Mouse (Mus musculus): Measurements from ENCODE around the gene Fggy. TPM values are rescaled to one million over a fixed set of nuclear protein-coding genes. Genes with fewer than 3 reads are reported as not detected.

The Fggy gene
- polyA plus RNA-seq, 1 experiment from 2014 or later: 18.3 TPM

GRCm38 (mm10) chr4:95648801-95649551 is 91.7 kb downstream of the Fggy start:
- Histone ChIP-seq H3K36me3 (ENCODE audit: control insufficient read depth, insufficient read depth, low read length) (no peaks in the 10 kb centered on the region), H3K4me2 (replicated peaks; ENCODE audit: low read depth, low read length) (no peak overlapping the region), H3K27ac (ENCODE audit: low read depth, low read length) (no peak overlapping the region), H3K4me3 (ENCODE audit: low read length) (no peak overlapping the region), H3K9ac (ENCODE audit: low read depth, low read length) (no peak overlapping the region), H3K4me1 (ENCODE audit: control insufficient read depth, insufficient read depth, low read length) (no peaks in the 10 kb centered on the region), H3K27me3 (ENCODE audit: control insufficient read depth, insufficient read depth, low read length) (no peaks in the 10 kb centered on the region), H3K9me3 (ENCODE audit: control insufficient read depth, low read length) (no peaks in the 10 kb centered on the region)
- ATAC-seq (ENCODE audit: low FRiP score, low TSS enrichment): 0 out of 2 replicates have a peak, but pooled peaks have one; percentile 18
- 47% methylated on average over 3 of the region's 3 CpGs for WGBS

DNA sequence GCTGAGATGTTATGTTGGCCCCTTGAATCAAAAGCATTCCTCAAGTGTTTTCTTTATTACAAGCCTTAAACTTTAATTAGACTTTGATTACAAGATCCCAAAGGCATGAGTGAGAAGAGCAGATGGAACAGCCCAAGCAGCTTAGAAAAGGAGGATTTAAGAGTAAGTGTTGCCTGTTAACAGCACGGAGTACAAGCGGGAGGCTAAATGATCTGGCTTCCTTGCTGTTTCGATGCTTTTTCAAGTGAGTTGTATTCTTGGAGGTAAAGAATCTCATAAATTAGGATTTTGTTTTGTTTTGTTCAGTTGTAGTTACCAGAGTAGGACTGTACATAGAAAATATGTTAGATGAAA is 92.2 kb downstream of the Fggy start:
- WGBS: 58% methylated on average over 3 of the region's 3 CpGs
- ATAC-seq (ENCODE audit: low FRiP score, low TSS enrichment): no peak
- Histone ChIP-seq H3K27ac (ENCODE audit: low read depth, low read length) (0 out of 2 replicates have a peak overlapping the region, but pooled peaks have one; percentile 6), H3K9ac (ENCODE audit: low read depth, low read length) (no peak overlapping the region), H3K4me1 (ENCODE audit: control insufficient read depth, insufficient read depth, low read length) (no peaks in the 10 kb centered on the region), H3K36me3 (ENCODE audit: control insufficient read depth, insufficient read depth, low read length) (no peaks in the 10 kb centered on the region), H3K4me3 (ENCODE audit: low read length) (no peak overlapping the region), H3K9me3 (ENCODE audit: control insufficient read depth, low read length) (no peaks in the 10 kb centered on the region), H3K27me3 (ENCODE audit: control insufficient read depth, insufficient read depth, low read length) (no peaks in the 10 kb centered on the region), H3K4me2 (replicated peaks; ENCODE audit: low read depth, low read length) (no peak overlapping the region)

- 66% methylated on average over 6 of the region's 6 CpGs for WGBS
- Histone ChIP-seq H3K27me3 (ENCODE audit: control insufficient read depth, insufficient read depth, low read length) (no peaks in the 10 kb centered on the region), H3K4me3 (ENCODE audit: low read length) (no peak overlapping the region), H3K9ac (ENCODE audit: low read depth, low read length) (no peak overlapping the region), H3K9me3 (ENCODE audit: control insufficient read depth, low read length) (no peaks in the 10 kb centered on the region), H3K4me2 (replicated peaks; ENCODE audit: low read depth, low read length) (no peak overlapping the region), H3K27ac (ENCODE audit: low read depth, low read length) (0 out of 2 replicates have a peak overlapping the region, but pooled peaks have one; percentile 6), H3K4me1 (ENCODE audit: control insufficient read depth, insufficient read depth, low read length) (no peaks in the 10 kb centered on the region), H3K36me3 (ENCODE audit: control insufficient read depth, insufficient read depth, low read length) (no peaks in the 10 kb centered on the region)
- ATAC-seq (ENCODE audit: low FRiP score, low TSS enrichment): 0 out of 2 replicates have a peak, but pooled peaks have one; percentile 28
Measured at GRCm38 (mm10) chr4:95649980-95650379, 92.7 kb downstream of the Fggy start.

DNA sequence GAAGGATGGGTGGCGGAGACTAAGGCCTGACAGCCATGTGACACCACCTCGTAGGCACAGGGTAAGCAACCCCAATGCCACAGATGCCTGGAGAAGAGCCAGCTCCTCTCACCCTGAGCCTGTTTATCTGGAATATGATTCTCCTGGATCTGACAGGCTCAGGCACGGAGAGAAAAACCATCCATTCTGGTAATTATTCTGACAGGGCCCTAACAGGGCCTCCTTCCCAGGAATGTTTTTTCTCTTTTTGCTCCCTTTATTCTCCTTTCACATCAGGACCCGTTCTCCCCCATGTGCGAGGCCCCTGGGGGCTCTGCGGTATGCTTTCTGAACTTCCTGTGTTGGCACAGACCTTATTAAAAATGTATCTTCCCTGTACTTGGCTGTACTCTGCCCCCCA is 94.7 kb downstream of the Fggy start:
- Histone ChIP-seq H3K27me3 (ENCODE audit: control insufficient read depth, insufficient read depth, low read length) (no peaks in the 10 kb centered on the region), H3K4me1 (ENCODE audit: control insufficient read depth, insufficient read depth, low read length) (no peaks in the 10 kb centered on the region), H3K9ac (ENCODE audit: low read depth, low read length) (no peak overlapping the region), H3K4me2 (replicated peaks; ENCODE audit: low read depth, low read length) (no peak overlapping the region), H3K27ac (ENCODE audit: low read depth, low read length) (no peak overlapping the region), H3K36me3 (ENCODE audit: control insufficient read depth, insufficient read depth, low read length) (no peaks in the 10 kb centered on the region), H3K9me3 (ENCODE audit: control insufficient read depth, low read length) (no peaks in the 10 kb centered on the region), H3K4me3 (ENCODE audit: low read length) (no peak overlapping the region)
- 26% methylated on average over 6 of the region's 6 CpGs for WGBS
- ATAC-seq (ENCODE audit: low FRiP score, low TSS enrichment): peak; percentile 73; the same call in 1 of the 2 replicates

- Histone ChIP-seq H3K9me3 (ENCODE audit: control insufficient read depth, low read length) (no peaks in the 10 kb centered on the region), H3K27ac (ENCODE audit: low read depth, low read length) (no peak overlapping the region), H3K4me1 (ENCODE audit: control insufficient read depth, insufficient read depth, low read length) (no peaks in the 10 kb centered on the region), H3K27me3 (ENCODE audit: control insufficient read depth, insufficient read depth, low read length) (no peaks in the 10 kb centered on the region), H3K4me2 (replicated peaks; ENCODE audit: low read depth, low read length) (no peak overlapping the region), H3K36me3 (ENCODE audit: control insufficient read depth, insufficient read depth, low read length) (no peaks in the 10 kb centered on the region), H3K9ac (ENCODE audit: low read depth, low read length) (no peak overlapping the region), H3K4me3 (ENCODE audit: low read length) (no peak overlapping the region)
- 56% methylated on average over 4 of the region's 4 CpGs for WGBS
- ATAC-seq (ENCODE audit: low FRiP score, low TSS enrichment): no peak
Measured at GRCm38 (mm10) chr4:95653296-95653912, 96.1 kb downstream of the Fggy start.

DNA sequence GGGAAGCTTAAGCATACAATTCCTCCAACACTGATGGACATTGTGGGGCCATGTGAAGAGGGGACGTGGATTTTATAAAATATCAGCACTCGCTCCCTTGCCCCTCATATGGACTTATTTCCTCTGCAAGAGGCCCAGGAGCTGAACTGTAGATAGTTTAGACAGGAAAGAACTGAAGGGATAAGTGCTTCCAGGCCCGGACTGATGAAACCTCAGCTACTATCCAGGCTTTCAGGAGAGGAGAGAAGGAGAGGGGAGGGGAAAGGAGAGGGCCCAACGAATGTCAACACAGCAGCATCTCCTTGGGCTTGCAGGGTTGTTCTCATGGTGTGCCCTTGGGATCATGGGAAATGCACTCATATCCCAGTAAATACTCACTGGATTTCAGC is 96.6 kb downstream of the Fggy start:
- no peaks in the 10 kb centered on the region for H3K36me3 ChIP-seq (ENCODE audit: control insufficient read depth, insufficient read depth, low read length)
- no peak overlapping the region for H3K27ac ChIP-seq (ENCODE audit: low read depth, low read length)
- no peaks in the 10 kb centered on the region for H3K9me3 ChIP-seq (ENCODE audit: control insufficient read depth, low read length)
- WGBS: 63% methylated on average over 4 of the region's 4 CpGs
- no peaks in the 10 kb centered on the region for H3K27me3 ChIP-seq (ENCODE audit: control insufficient read depth, insufficient read depth, low read length)
- no peak overlapping the region for H3K9ac ChIP-seq (ENCODE audit: low read depth, low read length)
- ATAC-seq (ENCODE audit: low FRiP score, low TSS enrichment): no peak
- no peaks in the 10 kb centered on the region for H3K4me1 ChIP-seq (ENCODE audit: control insufficient read depth, insufficient read depth, low read length)
- H3K4me3 ChIP-seq (ENCODE audit: low read length): no peak overlapping the region
- H3K4me2 ChIP-seq (replicated peaks; ENCODE audit: low read depth, low read length): no peak overlapping the region

- H3K9me3 ChIP-seq (ENCODE audit: control insufficient read depth, low read length): no peaks in the 10 kb centered on the region
Measured at GRCm38 (mm10) chr4:95659024-95659423, 101.7 kb downstream of the Fggy start.

GRCm38 (mm10) chr4:95663596-95663995 is 106.3 kb downstream of the Fggy start:
- H3K27me3 ChIP-seq (ENCODE audit: control insufficient read depth, insufficient read depth, low read length): no peaks in the 10 kb centered on the region
- no peaks in the 10 kb centered on the region for H3K36me3 ChIP-seq (ENCODE audit: control insufficient read depth, insufficient read depth, low read length)
- H3K4me2 ChIP-seq (replicated peaks; ENCODE audit: low read depth, low read length): no peak overlapping the region
- 75% methylated on average over 4 of the region's 4 CpGs for whole genome bisulfite sequencing
- H3K9ac ChIP-seq (ENCODE audit: low read depth, low read length): no peak overlapping the region
- H3K4me1 ChIP-seq (ENCODE audit: control insufficient read depth, insufficient read depth, low read length): no peaks in the 10 kb centered on the region
- no peak for ATAC-seq (ENCODE audit: low FRiP score, low TSS enrichment)
- no peak overlapping the region for H3K27ac ChIP-seq (ENCODE audit: low read depth, low read length)
- H3K9me3 ChIP-seq (ENCODE audit: control insufficient read depth, low read length): no peaks in the 10 kb centered on the region
- no peak overlapping the region for H3K4me3 ChIP-seq (ENCODE audit: low read length)

More at GRCm38 (mm10) chr4:95659024-95659423, 101.7 kb downstream of the Fggy start:
- H3K9ac ChIP-seq (ENCODE audit: low read depth, low read length): no peak overlapping the region
- no peaks in the 10 kb centered on the region for H3K36me3 ChIP-seq (ENCODE audit: control insufficient read depth, insufficient read depth, low read length)
- H3K27ac ChIP-seq (ENCODE audit: low read depth, low read length): no peak overlapping the region
- 47% methylated on average over 3 of the region's 3 CpGs for WGBS
- no peaks in the 10 kb centered on the region for H3K27me3 ChIP-seq (ENCODE audit: control insufficient read depth, insufficient read depth, low read length)
- ATAC-seq (ENCODE audit: low FRiP score, low TSS enrichment): no peak
- no peak overlapping the region for H3K4me2 ChIP-seq (replicated peaks; ENCODE audit: low read depth, low read length)
- H3K4me3 ChIP-seq (ENCODE audit: low read length): no peak overlapping the region
- H3K4me1 ChIP-seq (ENCODE audit: control insufficient read depth, insufficient read depth, low read length): no peaks in the 10 kb centered on the region

DNA sequence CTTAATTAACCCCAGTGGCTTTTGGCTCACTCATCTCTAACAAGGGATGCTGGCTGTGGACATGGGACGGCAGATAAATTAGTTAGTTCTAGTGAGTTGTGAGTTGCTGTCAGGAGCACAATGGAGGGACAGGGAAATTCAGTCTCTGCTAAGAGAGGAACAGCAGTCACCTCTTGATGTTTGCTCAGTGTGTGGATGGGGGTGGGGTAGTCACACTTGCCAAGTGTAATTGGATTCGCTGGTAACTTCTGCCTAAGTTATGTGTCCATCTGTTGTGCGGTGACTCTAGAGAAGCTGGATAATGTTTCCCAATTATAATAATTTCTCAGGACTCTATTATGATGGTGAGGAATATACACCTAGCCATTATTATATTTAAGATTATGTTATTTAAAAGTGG is 107.0 kb downstream of the Fggy start:
- Histone ChIP-seq H3K4me2 (replicated peaks; ENCODE audit: low read depth, low read length) (no peak overlapping the region), H3K9ac (ENCODE audit: low read depth, low read length) (no peak overlapping the region), H3K4me1 (ENCODE audit: control insufficient read depth, insufficient read depth, low read length) (no peaks in the 10 kb centered on the region), H3K9me3 (ENCODE audit: control insufficient read depth, low read length) (no peaks in the 10 kb centered on the region), H3K27ac (ENCODE audit: low read depth, low read length) (no peak overlapping the region), H3K36me3 (ENCODE audit: control insufficient read depth, insufficient read depth, low read length) (no peaks in the 10 kb centered on the region), H3K27me3 (ENCODE audit: control insufficient read depth, insufficient read depth, low read length) (no peaks in the 10 kb centered on the region), H3K4me3 (ENCODE audit: low read length) (no peak overlapping the region)
- WGBS: 60% methylated on average over 3 of the region's 3 CpGs
- no peak for ATAC-seq (ENCODE audit: low FRiP score, low TSS enrichment)
